Mouse (Mus musculus) heart, postnatal 0 days (tissue): Measurements from ENCODE around the gene Cdk5r1.

Source experiments
- CTCF ChIP-seq: IDR thresholded peaks from 2 replicates; pipeline ENCODE4 v1.5.1; 2016; ENCODE audit warnings: antibody characterized with exemption, control low read depth, low read depth
- EP300 ChIP-seq: IDR thresholded peaks from 2 replicates; pipeline ENCODE4 v1.6.1; 2016; ENCODE audit warnings: antibody characterized with exemption, low read depth

GRCm38 (mm10) chr11:80489882-80490196 is 13.0 kb downstream of the Cdk5r1 start:
- TF ChIP-seq CTCF = no peak
- TF ChIP-seq EP300 = no peak
